Mouse (Mus musculus) naive thymus-derived CD4-positive, alpha-beta T cell, adult 5 months (primary cell): ENCODE data around the gene Epm2a. TPM values are rescaled to one million over a fixed set of nuclear protein-coding genes. Genes with fewer than 3 reads are reported as not detected.

Experiments
- polyA plus RNA-seq: library from polyadenylated mRNA; unstranded; fragments of 100-300 nt; shearing (Covaris generic); gene quantifications from one replicate; pipeline ENCODE4 v1.2.1, GENCODE M21; 2017

Gene Epm2a
- not detected for polyA plus RNA-seq

DNA sequence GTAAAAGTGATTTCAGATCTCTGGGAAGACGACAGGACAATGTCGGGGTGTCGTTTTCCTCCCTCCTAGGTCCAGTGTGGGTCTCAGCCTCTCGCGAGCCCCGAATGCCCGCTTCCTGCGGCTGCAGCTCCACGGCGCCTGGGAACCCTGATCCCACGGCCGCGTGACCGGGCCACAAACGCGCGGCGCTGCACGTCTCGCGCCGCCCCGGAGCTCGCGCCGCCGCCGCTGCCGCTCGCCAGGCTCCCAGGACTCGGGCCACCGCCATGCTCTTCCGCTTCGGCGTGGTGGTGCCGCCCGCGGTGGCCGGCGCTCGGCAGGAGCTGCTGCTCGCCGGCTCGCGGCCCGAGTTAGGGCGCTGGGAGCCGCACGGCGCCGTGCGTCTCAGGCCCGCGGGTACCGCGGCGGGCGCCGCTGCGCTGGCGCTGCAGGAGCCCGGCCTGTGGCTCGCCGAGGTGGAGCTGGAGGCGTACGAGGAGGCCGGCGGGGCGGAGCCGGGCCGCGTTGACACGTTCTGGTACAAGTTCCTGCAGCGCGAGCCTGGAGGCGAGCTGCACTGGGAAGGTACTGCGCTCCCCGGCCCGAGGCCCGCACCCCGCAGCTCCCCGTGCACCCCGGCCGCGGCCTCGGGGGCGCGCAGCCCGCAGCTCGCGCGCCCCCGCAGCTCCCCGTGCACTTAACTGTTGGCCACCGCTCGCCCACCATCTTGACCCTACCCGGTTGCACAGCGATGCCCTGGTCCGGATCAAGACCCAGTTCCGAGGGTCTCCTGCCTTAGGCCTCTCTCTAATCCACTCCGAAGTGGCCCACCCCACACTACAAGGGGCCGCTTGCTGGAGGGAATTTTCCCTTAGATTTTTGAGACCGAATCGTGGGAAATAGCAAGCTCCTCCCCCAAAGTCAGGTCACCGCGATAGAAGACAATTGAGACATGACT, at the start of gene Epm2a:
TSS of gene Epm2a (plus strand) at position 200 of the 937 bp plus-strand sequence.

Other genes with a start within 250 kb of the Epm2a start
- 34.7 TPM for gene Shprh, start 194.0 kb upstream of the Epm2a start, polyA plus RNA-seq
- 10.9 TPM for gene Fbxo30, start 62.1 kb upstream of the Epm2a start, polyA plus RNA-seq